Mouse (Mus musculus): ENCODE measurements at regions not wholly inside any gene's neighbourhood (a gene's known extent, or its start where the extent isn't known, plus 50 kb on each side); places are given as distances from the start of the nearest gene placed in this dataset.

DNA sequence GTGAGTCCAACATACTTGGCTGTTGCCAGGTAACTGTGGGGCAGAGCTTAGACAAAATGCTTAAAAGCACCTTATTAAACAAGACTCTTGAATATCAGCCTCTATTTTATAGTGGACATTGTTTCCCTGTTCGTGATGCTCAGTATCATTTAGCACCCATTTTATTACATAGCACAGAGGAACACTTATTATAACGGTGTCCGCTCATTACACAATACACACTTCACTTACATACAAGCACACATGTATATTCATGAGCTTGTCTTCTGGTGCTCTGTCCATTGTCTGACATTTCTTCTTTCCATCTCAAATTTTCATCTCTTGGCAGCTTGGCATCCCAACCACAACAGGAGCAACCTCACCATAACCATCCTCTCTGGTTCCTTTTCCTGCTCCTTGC lies 475.5 kb upstream of the A830018L16Rik start:
- Histone ChIP-seq H3K9ac (replicated peaks; ENCODE audit: low read depth, low read length) (no peak overlapping the region), H3K4me1 (ENCODE audit: control insufficient read depth, insufficient read depth, low read length) (no peaks in the 10 kb centered on the region), H3K36me3 (ENCODE audit: control insufficient read depth, insufficient read depth, low read length) (no peaks in the 10 kb centered on the region), H3K27ac (ENCODE audit: low read depth, low read length) (no peak overlapping the region), H3K27me3 (ENCODE audit: control insufficient read depth, insufficient read depth, low read length) (no peaks in the 10 kb centered on the region), H3K4me3 (ENCODE audit: low read depth, low read length) (no peak overlapping the region), H3K4me2 (ENCODE audit: low read depth, low read length) (no peak overlapping the region), H3K9me3 (ENCODE audit: control insufficient read depth, low read length) (no peaks in the 10 kb centered on the region)
- ATAC-seq (ENCODE audit: low read depth), result no peak
- 48% methylated on average over 3 of the region's 3 CpGs for WGBS

DNA sequence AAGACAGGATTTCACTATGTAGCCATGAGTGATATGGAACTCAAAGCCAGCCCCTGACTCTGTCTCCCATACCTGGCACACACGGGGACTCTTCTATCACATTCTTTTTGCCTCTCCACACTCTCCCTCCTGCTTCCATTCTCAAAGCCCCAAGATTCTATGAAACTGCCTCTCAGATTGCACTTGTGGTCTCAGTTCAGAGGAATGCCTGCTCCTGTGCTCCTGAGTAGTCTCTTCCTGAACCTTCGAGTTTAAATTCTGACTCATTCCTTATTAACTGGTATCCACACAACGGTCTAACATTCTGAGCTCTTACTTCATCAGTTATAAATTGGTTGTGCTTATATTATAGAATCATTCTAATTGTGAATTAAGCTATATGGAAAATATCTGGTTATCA lies 473.6 kb upstream of the A830018L16Rik start:
- Histone ChIP-seq H3K9me3 (ENCODE audit: control insufficient read depth, low read length) (no peaks in the 10 kb centered on the region), H3K4me2 (ENCODE audit: low read depth, low read length) (no peak overlapping the region), H3K27me3 (ENCODE audit: control insufficient read depth, insufficient read depth, low read length) (no peaks in the 10 kb centered on the region), H3K27ac (ENCODE audit: low read depth, low read length) (no peak overlapping the region), H3K4me3 (ENCODE audit: low read depth, low read length) (no peak overlapping the region), H3K4me1 (ENCODE audit: control insufficient read depth, insufficient read depth, low read length) (no peaks in the 10 kb centered on the region), H3K9ac (replicated peaks; ENCODE audit: low read depth, low read length) (no peak overlapping the region), H3K36me3 (ENCODE audit: control insufficient read depth, insufficient read depth, low read length) (no peaks in the 10 kb centered on the region)
- no peak for ATAC-seq (ENCODE audit: low read depth)
- WGBS, result 88% methylated on average over 3 of the region's 3 CpGs

DNA sequence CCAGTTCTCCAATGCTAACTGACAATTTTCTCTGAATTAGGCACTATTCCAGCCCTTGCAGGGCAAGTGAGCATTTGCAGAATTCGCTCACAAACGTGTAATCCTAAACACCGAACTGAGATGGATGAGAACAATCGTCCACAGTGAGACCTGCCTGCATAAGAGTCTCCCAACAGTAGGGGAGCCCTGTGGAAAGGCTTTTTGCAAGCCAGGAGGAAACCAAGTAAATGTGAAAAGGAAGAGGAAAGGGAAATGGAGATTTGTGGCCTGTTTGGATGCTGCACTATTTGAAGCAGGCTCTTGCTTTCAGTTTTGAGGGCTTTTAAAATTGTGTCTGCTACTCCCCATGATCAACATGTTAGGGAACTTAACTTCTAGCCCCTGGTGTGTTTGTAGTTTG lies 470.9 kb upstream of the A830018L16Rik start:
- Histone ChIP-seq H3K27ac (ENCODE audit: low read depth, low read length) (no peak overlapping the region), H3K4me2 (ENCODE audit: low read depth, low read length) (no peak overlapping the region), H3K4me3 (ENCODE audit: low read depth, low read length) (no peak overlapping the region), H3K27me3 (ENCODE audit: control insufficient read depth, insufficient read depth, low read length) (no peaks in the 10 kb centered on the region), H3K9me3 (ENCODE audit: control insufficient read depth, low read length) (no peaks in the 10 kb centered on the region), H3K4me1 (ENCODE audit: control insufficient read depth, insufficient read depth, low read length) (no peaks in the 10 kb centered on the region), H3K36me3 (ENCODE audit: control insufficient read depth, insufficient read depth, low read length) (no peaks in the 10 kb centered on the region), H3K9ac (replicated peaks; ENCODE audit: low read depth, low read length) (no peak overlapping the region)
- ATAC-seq (ENCODE audit: low read depth), result no peak
- WGBS, result 58% methylated on average over 4 of the region's 4 CpGs

Measured in neural tube, embryonic 14.5 days (tissue).